Mouse (Mus musculus): ENCODE results near the gene Gm9048. TPM values are rescaled to one million over a fixed set of nuclear protein-coding genes. Genes with fewer than 3 reads are reported as not detected.
"Not testable (repeated sequence)": the region's sequence is repeated elsewhere in the genome, so short reads cannot be mapped to it uniquely, and the experiment has no call there.

Gm9048 gene
- total RNA-seq (2021), result not detected

- intact Hi-C loops (cut with DNase I); DNase-seq: not testable (repeated sequence)
These were observed at the start of gene Gm9048 for GRCm38 (mm10) chr10:118348579-118348978. Gm9048 (minus strand) TSS chr10:118348679.

DNA sequence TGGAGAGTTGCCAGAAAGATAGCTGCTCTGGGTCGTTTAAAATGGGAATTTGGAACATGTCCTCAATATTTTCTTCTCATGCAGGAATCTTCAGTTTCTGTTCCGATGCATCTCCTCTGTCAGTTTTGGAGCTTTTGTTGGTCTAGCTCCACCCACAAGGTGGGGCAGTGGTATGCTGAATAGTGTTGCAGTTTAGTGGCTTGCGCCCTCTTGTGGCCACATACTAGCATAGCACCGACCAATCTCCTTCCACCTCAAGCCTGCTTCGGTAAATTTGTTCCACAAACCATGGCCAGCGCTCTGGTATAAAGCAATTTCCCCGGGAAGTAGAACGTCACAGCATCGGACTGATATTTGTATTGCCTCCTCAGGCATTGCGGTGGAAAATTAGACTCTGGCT lies 22.0 kb upstream of the Gm9048 start:
- intact Hi-C loops (cut with DNase I), result no loop called here
- peak; percentile 88 for DNase-seq

- DNase-seq, result no peak
- intact Hi-C loops (cut with DNase I), result no loop called here
These were observed 21.0 kb upstream of the Gm9048 start for GRCm38 (mm10) chr10:118369518-118369917.

DNA sequence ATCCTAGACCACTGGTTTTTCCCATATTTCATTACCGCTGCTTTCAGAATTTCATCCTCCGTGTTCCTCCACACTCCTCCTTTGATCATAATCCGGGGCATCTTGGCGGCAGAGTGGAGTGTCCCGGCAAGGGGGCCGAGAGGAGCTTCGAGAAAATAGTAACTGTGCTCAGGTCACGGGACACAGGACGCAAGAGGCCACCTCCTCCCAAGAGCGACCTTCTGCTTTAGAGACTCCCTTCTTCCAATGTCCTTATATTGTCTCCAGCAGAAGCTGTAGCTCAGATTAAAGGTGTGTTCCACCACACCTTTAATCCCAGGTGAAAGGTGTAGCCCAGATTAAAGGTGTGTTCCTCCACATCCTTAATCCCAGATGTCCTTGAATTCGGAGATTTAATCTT lies 5.5 kb upstream of the Gm9048 start, which contains the start of gene Gm9049:
Gene Gm9049, minus strand, starts transcription at position 101 of the 400 bp plus-strand sequence.
- DNase-seq; intact Hi-C loops (cut with DNase I): not testable (repeated sequence)

GRCm38 (mm10) chr10:118343155-118343554 lies 5.3 kb downstream of the Gm9048 start, which contains the start of gene Gm9046:
Gm9046 (minus strand) TSS chr10:118343255.
- intact Hi-C loops (cut with DNase I), result not testable (repeated sequence)

DNA sequence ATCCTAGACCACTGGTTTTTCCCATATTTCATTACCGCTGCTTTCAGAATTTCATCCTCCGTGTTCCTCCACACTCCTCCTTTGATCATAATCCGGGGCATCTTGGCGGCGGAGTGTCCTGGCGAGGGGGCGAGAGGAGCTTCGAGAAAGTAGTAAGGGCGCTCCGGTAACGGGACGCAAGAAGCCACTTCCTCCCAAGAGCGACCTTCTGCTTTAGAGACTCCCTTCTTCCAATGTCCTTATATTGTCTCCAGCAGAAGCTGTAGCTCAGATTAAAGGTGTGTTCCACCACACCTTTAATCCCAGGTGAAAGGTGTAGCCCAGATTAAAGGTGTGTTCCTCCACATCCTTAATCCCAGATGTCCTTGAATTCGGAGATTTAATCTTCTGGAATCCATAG lies 10.7 kb downstream of the Gm9048 start, which contains the start of gene Gm9045:
Gene Gm9045, minus strand, starts transcription at position 101 of the 400 bp plus-strand sequence.
- DNase-seq; intact Hi-C loops (cut with DNase I): not testable (repeated sequence)

More at GRCm38 (mm10) chr10:118343155-118343554, 5.3 kb downstream of the Gm9048 start, which contains the start of gene Gm9046:
- DNase-seq, result not testable (repeated sequence)

DNA sequence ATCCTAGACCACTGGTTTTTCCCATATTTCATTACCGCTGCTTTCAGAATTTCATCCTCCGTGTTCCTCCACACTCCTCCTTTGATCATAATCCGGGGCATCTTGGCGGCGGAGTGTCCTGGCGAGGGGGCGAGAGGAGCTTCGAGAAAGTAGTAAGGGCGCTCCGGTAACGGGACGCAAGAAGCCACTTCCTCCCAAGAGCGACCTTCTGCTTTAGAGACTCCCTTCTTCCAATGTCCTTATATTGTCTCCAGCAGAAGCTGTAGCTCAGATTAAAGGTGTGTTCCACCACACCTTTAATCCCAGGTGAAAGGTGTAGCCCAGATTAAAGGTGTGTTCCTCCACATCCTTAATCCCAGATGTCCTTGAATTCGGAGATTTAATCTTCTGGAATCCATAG lies 16.2 kb downstream of the Gm9048 start, which contains the start of gene Gm9044:
Gene Gm9044, minus strand, starts transcription at position 101 of the 400 bp plus-strand sequence.
- DNase-seq; intact Hi-C loops (cut with DNase I): not testable (repeated sequence)

- intact Hi-C loops (cut with DNase I); DNase-seq: not testable (repeated sequence)
These were observed 21.6 kb downstream of the Gm9048 start, which contains the start of gene Gm9040 for GRCm38 (mm10) chr10:118326869-118327268. Gm9040 (minus strand) TSS chr10:118326969.

DNA sequence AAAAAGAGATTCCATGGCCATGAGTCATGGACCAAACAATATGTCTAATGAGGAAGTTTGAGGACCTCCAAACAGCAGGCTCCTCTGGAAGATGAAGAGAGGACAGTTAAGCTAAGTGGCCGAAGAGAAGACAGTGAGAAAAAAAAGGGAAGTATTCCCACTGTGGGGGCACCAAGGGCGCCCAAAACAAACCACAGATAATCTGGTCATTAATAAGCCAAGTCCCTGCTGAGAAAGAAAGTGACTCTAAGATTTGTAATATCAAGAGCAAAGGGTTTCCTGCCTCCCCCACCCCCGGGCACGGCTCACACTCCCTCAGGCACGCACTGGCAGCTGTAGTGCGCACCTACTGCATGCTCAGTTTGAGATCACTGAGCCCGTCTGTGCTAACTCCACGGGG lies 29.5 kb downstream of the Gm9048 start:
- no peak for DNase-seq
- intact Hi-C loops (cut with DNase I), result no loop called here

DNA sequence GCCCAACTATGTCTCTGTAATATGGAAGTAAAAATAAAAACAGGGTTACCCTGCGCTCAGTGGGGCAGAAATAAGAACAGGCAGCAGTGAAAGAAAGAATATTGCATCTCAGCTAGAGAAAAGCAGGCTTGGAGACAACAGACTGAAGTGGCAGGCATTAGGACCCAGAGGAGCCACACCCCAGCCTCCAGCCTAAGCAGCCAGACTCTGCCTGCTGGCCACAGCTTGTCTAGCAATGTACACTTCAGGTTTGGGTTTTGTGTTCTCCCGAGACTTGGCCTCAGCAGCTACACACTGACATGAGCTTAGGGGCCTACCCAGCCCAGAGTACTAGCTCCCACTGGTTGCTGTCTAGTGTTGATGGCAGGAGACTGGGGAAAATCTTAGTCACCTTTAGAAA lies 46.3 kb downstream of the Gm9048 start:
- not testable (repeated sequence) for DNase-seq

More for the DNA sequence above, 46.3 kb downstream of the Gm9048 start:
- intact Hi-C loops (cut with DNase I), result not testable (repeated sequence)

Other genes starting within 250 kb of the Gm9048 start
- gene Mdm1, start 206.9 kb downstream of the Gm9048 start, total RNA-seq (2021), result 10 to 100 TPM; 16.7 to 19.7 TPM
- not detected for gene Il22, start 143.7 kb downstream of the Gm9048 start, total RNA-seq (2021)
- gene Gm32717, start 107.9 kb downstream of the Gm9048 start, total RNA-seq (2021), result under 1 TPM; 0.64 to 0.98 TPM
- gene Gm32802, start 90.0 kb downstream of the Gm9048 start, total RNA-seq (2021), result under 1 TPM; 0.64 to 0.98 TPM
- not detected for gene Iltifb, start 53.6 kb downstream of the Gm9048 start, total RNA-seq (2021)
- gene Gm9040, start 21.7 kb downstream of the Gm9048 start, total RNA-seq (2021), result not detected
- not detected for gene Gm9044, start 16.3 kb downstream of the Gm9048 start, total RNA-seq (2021)
- not detected for gene Gm9045, start 10.8 kb downstream of the Gm9048 start, total RNA-seq (2021)
- not detected for gene Gm9046, start 5.4 kb downstream of the Gm9048 start, total RNA-seq (2021)
- gene Gm9049, start 5.4 kb upstream of the Gm9048 start, total RNA-seq (2021), result not detected
- gene Ifng, start 92.4 kb upstream of the Gm9048 start, total RNA-seq (2021), result not detected

Data from left cerebral cortex, postnatal 4 days (tissue).